Mouse (Mus musculus): Measurements from ENCODE around the gene Prmt1. TPM values are rescaled to one million over a fixed set of nuclear protein-coding genes. Genes with fewer than 3 reads are reported as not detected.
"Not testable (repeated sequence)": the region's sequence is repeated elsewhere in the genome, so short reads cannot be mapped to it uniquely, and the experiment has no call there.

The Prmt1 gene
- 100 to 1,000 TPM; 198 to 216 TPM for total RNA-seq (2021)

GRCm38 (mm10) chr7:44986192-44986878 is at the start of gene Prmt1:
Gene Prmt1 (minus strand): TSS chr7:44986568.
- intact Hi-C loops (cut with DNase I), result loop anchor here (1.0 kb wide), 1 partner anchor 30 kb away; the partner anchor contains the start of gene Scaf1
- peak; percentile 98 to 99 for DNase-seq

GRCm38 (mm10) chr7:45035631-45036030 is 49.3 kb upstream of the Prmt1 start:
- DNase-seq, result no peak
- intact Hi-C loops (cut with DNase I), result no loop called here

- intact Hi-C loops (cut with DNase I), result no loop called here
- DNase-seq, result no peak
Measured at GRCm38 (mm10) chr7:45033722-45034359, 47.5 kb upstream of the Prmt1 start.

DNA sequence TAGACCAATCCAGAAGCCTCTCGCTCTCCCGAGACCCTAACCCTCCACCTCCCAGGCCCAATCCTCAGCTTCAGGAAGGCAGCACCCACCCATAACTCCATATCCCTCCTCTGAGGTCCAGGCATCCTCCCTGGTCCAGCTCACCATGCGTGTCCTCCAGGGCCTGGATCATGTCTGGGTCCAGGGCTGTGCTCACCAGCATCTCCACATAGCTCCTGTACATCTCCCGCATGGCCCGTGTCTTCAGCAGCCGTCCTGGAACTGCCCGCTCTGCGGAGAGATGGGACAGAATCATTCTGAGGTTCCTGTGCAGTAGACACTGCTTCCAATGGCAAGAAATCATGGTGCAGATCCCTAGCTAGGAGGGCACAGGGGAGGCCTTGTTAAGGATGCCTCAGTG is 44.5 kb upstream of the Prmt1 start:
- DNase-seq, result no peak
- intact Hi-C loops (cut with DNase I), result no loop called here

DNA sequence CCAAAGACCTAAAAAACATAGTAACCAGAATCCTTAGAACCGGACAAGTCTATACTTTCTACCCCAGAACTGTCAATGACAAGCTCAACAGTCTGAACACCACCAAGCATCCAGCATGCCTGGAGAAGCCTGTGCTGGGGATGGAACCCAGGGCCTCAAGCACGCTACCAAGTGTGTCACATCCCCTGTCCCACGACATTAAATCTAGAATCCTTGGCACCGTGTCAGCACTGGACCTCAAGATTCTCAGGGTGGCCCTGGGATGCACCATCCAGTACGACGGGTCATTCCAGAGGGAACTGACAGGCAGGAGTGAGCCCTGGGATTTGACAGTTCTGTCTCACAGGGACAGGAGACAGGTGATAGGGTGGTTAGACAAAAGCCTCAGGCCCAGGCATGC is 43.6 kb upstream of the Prmt1 start:
- intact Hi-C loops (cut with DNase I), result no loop called here
- no peak for DNase-seq

DNA sequence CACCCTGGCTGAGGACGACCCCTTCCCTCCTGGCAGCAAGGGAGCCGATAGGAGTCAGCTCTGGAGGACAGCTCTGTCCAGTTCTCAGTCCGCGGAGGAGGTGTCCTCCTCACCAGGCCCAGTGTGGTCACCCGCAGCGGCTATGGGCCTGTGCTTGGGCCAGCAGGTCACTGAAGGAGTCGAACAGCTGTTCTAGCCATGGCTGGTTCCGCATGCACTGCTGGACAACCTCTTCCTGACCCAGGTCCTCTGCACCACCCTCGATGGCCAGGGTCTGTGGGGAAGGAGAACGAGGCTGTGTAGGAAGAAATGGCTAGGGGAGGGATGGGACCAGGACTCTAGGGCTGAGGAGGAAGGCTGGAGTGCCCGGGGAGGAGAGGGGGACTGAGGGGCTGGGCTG is 42.0 kb upstream of the Prmt1 start:
- no peak for DNase-seq
- intact Hi-C loops (cut with DNase I), result no loop called here

- intact Hi-C loops (cut with DNase I), result no loop called here
- DNase-seq, result no peak
Measured at GRCm38 (mm10) chr7:45027761-45028160, 41.4 kb upstream of the Prmt1 start.

- intact Hi-C loops (cut with DNase I), result no loop called here
- DNase-seq, result no peak
Measured at GRCm38 (mm10) chr7:45026256-45026655, 39.9 kb upstream of the Prmt1 start.

GRCm38 (mm10) chr7:45025601-45026220 is 39.3 kb upstream of the Prmt1 start:
- DNase-seq, result no peak

GRCm38 (mm10) chr7:45024281-45025248 is 38.2 kb upstream of the Prmt1 start:
- DNase-seq, result no peak
- intact Hi-C loops (cut with DNase I), result no loop called here

More at GRCm38 (mm10) chr7:45025601-45026220, 39.3 kb upstream of the Prmt1 start:
- intact Hi-C loops (cut with DNase I), result no loop called here

GRCm38 (mm10) chr7:45023711-45024110 is 37.3 kb upstream of the Prmt1 start:
- intact Hi-C loops (cut with DNase I); DNase-seq: not testable (repeated sequence)

DNA sequence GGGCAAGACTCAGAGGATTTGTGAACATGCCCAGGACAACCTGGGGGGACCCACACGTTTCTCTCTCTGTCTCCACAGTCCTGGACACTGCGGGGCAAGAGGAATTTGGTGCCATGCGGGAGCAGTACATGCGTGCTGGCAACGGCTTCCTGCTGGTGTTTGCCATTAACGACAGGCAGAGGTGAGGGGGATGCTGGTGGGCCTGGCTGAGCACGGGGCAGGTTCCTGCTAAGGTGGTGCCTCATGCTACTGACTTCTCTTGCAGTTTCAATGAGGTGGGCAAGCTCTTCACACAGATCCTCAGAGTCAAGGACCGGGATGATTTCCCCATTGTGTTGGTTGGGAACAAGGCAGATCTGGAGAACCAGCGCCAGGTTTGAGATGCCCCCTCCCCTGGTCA is 33.9 kb upstream of the Prmt1 start:
- intact Hi-C loops (cut with DNase I), result loop anchor here (2.0 kb wide), 2 partner anchors 33 to 43 kb away; partner anchors contain the start of genes Nosip, Prr12 and Prrg2
- no peak for DNase-seq

- intact Hi-C loops (cut with DNase I), result no loop called here
- DNase-seq, result peak; percentile 81 to 87
Measured at GRCm38 (mm10) chr7:45019031-45019571, 32.7 kb upstream of the Prmt1 start.

DNA sequence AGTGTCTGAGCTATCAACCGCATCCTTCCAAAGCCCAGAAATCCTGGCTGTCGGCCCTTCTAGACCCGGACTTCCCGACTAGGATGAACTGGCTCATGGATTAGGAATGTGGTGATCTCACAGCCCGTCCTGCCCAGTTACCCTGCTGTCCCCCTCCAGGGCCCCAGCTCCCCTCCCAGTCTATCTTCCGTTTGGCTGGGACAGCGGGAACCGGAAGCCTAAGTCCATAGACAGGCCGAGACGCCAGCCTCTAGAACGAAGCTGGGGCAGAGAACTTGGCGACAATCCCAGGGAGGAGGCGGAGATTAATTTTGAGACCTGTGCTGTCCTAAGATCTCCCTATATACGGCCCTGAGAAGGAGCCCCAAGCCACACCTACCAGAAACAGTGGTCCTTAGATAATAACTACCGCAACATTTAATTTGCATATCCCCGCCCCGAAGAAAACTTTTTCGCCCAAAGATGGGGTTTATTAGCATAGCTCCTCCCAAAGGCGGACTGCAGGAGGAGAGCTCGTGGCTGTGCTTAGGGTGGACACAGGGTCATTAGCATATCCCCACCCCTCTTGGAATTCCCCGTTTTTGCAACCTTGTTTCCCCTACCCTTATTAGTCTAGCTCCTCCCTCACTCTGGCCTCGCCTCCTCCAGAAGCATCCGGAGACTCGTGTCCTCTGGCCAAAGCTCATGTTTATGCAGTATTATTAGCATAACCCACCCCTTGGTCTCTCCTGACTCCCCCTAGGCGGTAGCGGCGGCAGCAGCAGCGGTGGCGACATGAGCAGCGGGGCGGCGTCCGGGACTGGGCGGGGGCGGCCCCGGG is 31.1 kb upstream of the Prmt1 start, which contains the start of gene Rras:
TSS of gene Rras (plus strand) at position 720 of the 820 bp plus-strand sequence.
- intact Hi-C loops (cut with DNase I), result no loop called here
- peak; percentile 96 for DNase-seq

- intact Hi-C loops (cut with DNase I), result loop anchor here (1.0 kb wide), 1 partner anchor 30 kb away; the partner anchor contains the start of gene Prmt1
- DNase-seq, result no peak
Measured at GRCm38 (mm10) chr7:45016761-45017160, 30.4 kb upstream of the Prmt1 start.

DNA sequence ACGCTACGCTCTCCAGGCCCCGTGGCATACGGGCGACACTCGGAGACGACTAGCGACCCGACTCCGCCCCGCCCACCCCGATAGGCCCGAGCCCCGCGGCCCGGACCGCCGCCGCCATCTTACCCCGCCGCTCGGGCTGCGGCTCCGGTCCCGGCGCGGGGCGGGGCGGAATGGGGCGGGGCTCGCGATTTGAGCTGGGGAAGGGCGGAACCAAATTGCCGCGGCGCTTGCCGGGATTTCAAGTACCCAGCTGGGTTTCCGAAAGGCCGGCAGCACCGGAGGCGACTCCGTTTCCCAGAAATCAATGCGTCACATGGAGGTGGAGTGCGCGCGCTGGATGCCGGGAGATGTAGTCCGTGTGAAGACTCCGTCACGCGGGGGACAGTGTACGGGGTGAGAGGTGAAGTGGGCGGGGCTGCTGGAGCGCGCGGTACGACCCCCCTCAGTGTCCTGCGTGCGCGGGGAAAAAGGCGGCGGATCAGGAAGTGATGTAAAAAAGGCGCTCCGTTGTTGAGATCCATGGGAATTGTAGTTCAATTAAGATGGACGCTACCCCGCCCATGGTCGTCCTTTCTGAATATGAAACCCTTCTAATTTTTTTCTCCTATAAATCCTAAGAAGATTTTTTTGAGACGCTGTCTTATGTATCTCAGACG is 29.7 kb upstream of the Prmt1 start, which contains the start of gene Scaf1:
TSS of gene Scaf1 (minus strand) at position 407 of the 656 bp plus-strand sequence.
- intact Hi-C loops (cut with DNase I), result loop anchor here (1.0 to 2.0 kb wide), 2 partner anchors 17 to 30 kb away; partner anchors contain the start of genes Bcl2l12 and Prmt1
- DNase-seq, result peak; percentile 100

GRCm38 (mm10) chr7:45015344-45015956 is 29.1 kb upstream of the Prmt1 start:
- DNase-seq, result peak in 1 of 2 experiments; percentile 41
- intact Hi-C loops (cut with DNase I), result loop anchor here (2.0 kb wide), 1 partner anchor 17 kb away; the partner anchor contains the start of gene Bcl2l12

- DNase-seq, result no peak
- intact Hi-C loops (cut with DNase I), result loop anchor here (2.0 kb wide), 1 partner anchor 15 kb away; the partner anchor contains the start of gene Bcl2l12
Measured at GRCm38 (mm10) chr7:45014096-45014451, 27.7 kb upstream of the Prmt1 start.

Data from heart, postnatal 10 days (tissue).